In genomic region chr9:13697041-13697811, GRCm38 (mm10) we compare ENCODE assay signal across 9 mouse cellular contexts. TPM values are rescaled to one million over a fixed set of nuclear protein-coding genes. Genes with fewer than 3 reads are reported as not detected.
A peak's percentile ranks its signal among the peaks of the same experiment; 100 is the strongest.
DNase-seq lines count a peak whose midpoint lies in the region; ATAC-seq and TF ChIP-seq lines count a peak whose summit lies in the region.
"Had no signal": no experiment of that assay in that cellular context is flagged by ENCODE, and none has a peak within 500 bp of the region (broad histone marks: within the 10 kb centered on the region; RNA-seq: fewer than 3 reads in every experiment).

No protein-coding gene starts in this region.

- H3K27ac ChIP-seq in heart, embryonic 11.5 days (ENCODE audit: low read depth, low read length): no peak overlapping the region
- no peak overlapping the region for H3K27ac ChIP-seq in midbrain, postnatal 0 days (ENCODE audit: low read depth, low read length)
- H3K27ac ChIP-seq in midbrain, embryonic 16.5 days (ENCODE audit: low read length): no peak overlapping the region
- no peak overlapping the region for H3K27ac ChIP-seq in embryonic facial prominence, embryonic 13.5 days
- peak overlapping the region; percentile 40; the same call in 1 of the 2 replicates for H3K27ac ChIP-seq in stomach, embryonic 15.5 days
- H3K27ac ChIP-seq in kidney, embryonic 14.5 days (ENCODE audit: low read depth, low read length): no peak overlapping the region

- no peaks in the 10 kb centered on the region for H3K36me3 ChIP-seq in heart, embryonic 11.5 days (ENCODE audit: control insufficient read depth, insufficient read depth, low read length)
- H3K36me3 ChIP-seq in midbrain, postnatal 0 days (ENCODE audit: insufficient read depth, low read length): no peaks in the 10 kb centered on the region
- H3K36me3 ChIP-seq in midbrain, embryonic 16.5 days (ENCODE audit: control insufficient read depth, insufficient read depth, low read length): no peaks in the 10 kb centered on the region
- H3K36me3 ChIP-seq in embryonic facial prominence, embryonic 13.5 days: peaks cover under 1% of the 10 kb centered on the region; the same call in 1 of the 2 replicates
- H3K36me3 ChIP-seq in stomach, embryonic 15.5 days: no peaks in the 10 kb centered on the region
- no peaks in the 10 kb centered on the region for H3K36me3 ChIP-seq in kidney, embryonic 14.5 days (ENCODE audit: control insufficient read depth, insufficient read depth, low read length)

- peaks cover 17% of the 10 kb centered on the region for H3K4me1 ChIP-seq in heart, embryonic 11.5 days (ENCODE audit: control insufficient read depth, insufficient read depth, low read length)
- H3K4me1 ChIP-seq in midbrain, postnatal 0 days (ENCODE audit: insufficient read depth, low read length): no peaks in the 10 kb centered on the region
- peaks cover 2% of the 10 kb centered on the region; the same call in 1 of the 2 replicates for H3K4me1 ChIP-seq in midbrain, embryonic 16.5 days (ENCODE audit: control insufficient read depth, insufficient read depth, low read length)
- H3K4me1 ChIP-seq in embryonic facial prominence, embryonic 13.5 days: peaks cover 7% of the 10 kb centered on the region; the same call in 1 of the 2 replicates
- no peaks in the 10 kb centered on the region for H3K4me1 ChIP-seq in stomach, embryonic 15.5 days
- H3K4me1 ChIP-seq in kidney, embryonic 14.5 days (ENCODE audit: control insufficient read depth, insufficient read depth, low read length): no peaks in the 10 kb centered on the region

- peak; percentile 26; the same call in 1 of the 2 replicates for TF ChIP-seq CTCF in midbrain, postnatal 0 days (IDR thresholded peaks at IDR 0.05)

- H3K9ac ChIP-seq in heart, embryonic 11.5 days (ENCODE audit: low read depth, low read length): no peak overlapping the region
- H3K9ac ChIP-seq in midbrain, postnatal 0 days (replicated peaks; ENCODE audit: low read length, poor library complexity, severe bottlenecking): no peak overlapping the region
- no peak overlapping the region for H3K9ac ChIP-seq in midbrain, embryonic 16.5 days (ENCODE audit: low read depth, low read length)
- no peak overlapping the region for H3K9ac ChIP-seq in embryonic facial prominence, embryonic 13.5 days
- no peak overlapping the region for H3K9ac ChIP-seq in stomach, embryonic 15.5 days
- H3K9ac ChIP-seq in kidney, embryonic 14.5 days (ENCODE audit: low read depth, low read length): no peak overlapping the region

- 77% methylated on average over 4 of the region's 4 CpGs for WGBS in heart, embryonic 11.5 days (ENCODE audit: insufficient replicate concordance)
- 81% methylated on average over 4 of the region's 4 CpGs for WGBS in midbrain, postnatal 0 days
- WGBS in midbrain, embryonic 16.5 days: 76% methylated on average over 4 of the region's 4 CpGs
- 73% methylated on average over 4 of the region's 4 CpGs for WGBS in embryonic facial prominence, embryonic 13.5 days
- 56% methylated on average over 4 of the region's 4 CpGs for WGBS in stomach, embryonic 15.5 days
- WGBS in kidney, embryonic 14.5 days: 85% methylated on average over 4 of the region's 4 CpGs

- H3K9me3 ChIP-seq in heart, embryonic 11.5 days (replicated peaks; ENCODE audit: control insufficient read depth, low read length): no peaks in the 10 kb centered on the region
- no peaks in the 10 kb centered on the region for H3K9me3 ChIP-seq in midbrain, postnatal 0 days (ENCODE audit: low read length)
- H3K9me3 ChIP-seq in midbrain, embryonic 16.5 days (replicated peaks; ENCODE audit: control insufficient read depth, low read length, poor library complexity, severe bottlenecking): no peaks in the 10 kb centered on the region
- no peaks in the 10 kb centered on the region for H3K9me3 ChIP-seq in embryonic facial prominence, embryonic 13.5 days
- no peaks in the 10 kb centered on the region for H3K9me3 ChIP-seq in stomach, embryonic 15.5 days
- H3K9me3 ChIP-seq in kidney, embryonic 14.5 days (ENCODE audit: control insufficient read depth, low read length): no peaks in the 10 kb centered on the region

- peak; percentile 90 for DNase-seq in heart, adult 11 months
- no peak for DNase-seq in midbrain, postnatal 0 days (ENCODE audit: low spot score)
- DNase-seq in spleen, postnatal 4 days (ENCODE audit: low spot score in 2 of 2): no peak
- DNase-seq: right cerebral cortex, adult 18-20 months had no signal

- ATAC-seq in heart, embryonic 11.5 days (replicated peaks; ENCODE audit: insufficient number of reproducible peaks, low FRiP score, low TSS enrichment): no peak
- ATAC-seq in midbrain, postnatal 0 days (ENCODE audit: low FRiP score): no peak
- no peak for ATAC-seq in midbrain, embryonic 16.5 days
- 0 out of 2 replicates have a peak, but pooled peaks have one; percentile 48 for ATAC-seq in embryonic facial prominence, embryonic 13.5 days (ENCODE audit: insufficient number of reproducible peaks, insufficient read depth, low FRiP score, low TSS enrichment, low read depth)
- ATAC-seq in stomach, embryonic 15.5 days (ENCODE audit: insufficient read depth, low FRiP score, low read depth): no peak
- ATAC-seq in kidney, embryonic 14.5 days (ENCODE audit: low FRiP score, low TSS enrichment): no peak

- H3K4me2 ChIP-seq in heart, embryonic 11.5 days: no peak overlapping the region
- no peak overlapping the region for H3K4me2 ChIP-seq in midbrain, postnatal 0 days (ENCODE audit: low read depth, low read length, poor library complexity, severe bottlenecking)
- H3K4me2 ChIP-seq in midbrain, embryonic 16.5 days (ENCODE audit: low read length): no peak overlapping the region
- H3K4me2 ChIP-seq in embryonic facial prominence, embryonic 13.5 days: no peak overlapping the region
- H3K4me2 ChIP-seq in stomach, embryonic 15.5 days: no peak overlapping the region
- no peak overlapping the region for H3K4me2 ChIP-seq in kidney, embryonic 14.5 days (replicated peaks; ENCODE audit: low read depth, low read length)

- H3K27me3 ChIP-seq in heart, embryonic 11.5 days (ENCODE audit: control insufficient read depth, insufficient read depth, low read length): no peaks in the 10 kb centered on the region
- no peaks in the 10 kb centered on the region for H3K27me3 ChIP-seq in midbrain, postnatal 0 days (ENCODE audit: insufficient read depth, low read length)
- H3K27me3 ChIP-seq in midbrain, embryonic 16.5 days (ENCODE audit: control insufficient read depth, insufficient read depth, low read depth, low read length): no peaks in the 10 kb centered on the region
- no peaks in the 10 kb centered on the region for H3K27me3 ChIP-seq in embryonic facial prominence, embryonic 13.5 days
- H3K27me3 ChIP-seq in stomach, embryonic 15.5 days (replicated peaks): no peaks in the 10 kb centered on the region
- H3K27me3 ChIP-seq in kidney, embryonic 14.5 days (ENCODE audit: control insufficient read depth, insufficient read depth, low read length): no peaks in the 10 kb centered on the region

- no peak overlapping the region for H3K4me3 ChIP-seq in heart, embryonic 11.5 days (ENCODE audit: low read depth, low read length)
- H3K4me3 ChIP-seq in midbrain, postnatal 0 days (ENCODE audit: low read depth, low read length): no peak overlapping the region
- H3K4me3 ChIP-seq in midbrain, embryonic 16.5 days (ENCODE audit: low read depth, low read length): no peak overlapping the region
- H3K4me3 ChIP-seq in embryonic facial prominence, embryonic 13.5 days: no peak overlapping the region
- no peak overlapping the region for H3K4me3 ChIP-seq in stomach, embryonic 15.5 days (replicated peaks)
- H3K4me3 ChIP-seq in kidney, embryonic 14.5 days (ENCODE audit: low read length): no peak overlapping the region

RNA-seq across cellular contexts. Expression of gene Mtmr2, which starts 51.0 kb away (rescaled TPM):
- 56.0 and 60.4 TPM in 2 replicates for polyA plus RNA-seq in heart, embryonic 11.5 days (2014; fragmentation: Nextera tagmentation; extraction: Ambion mirVana)
- 43.0 and 57.0 TPM in 2 replicates for total RNA-seq in midbrain, postnatal 0 days (2014; rRNA removed)
- 47.7 and 48.0 TPM in 2 replicates for polyA plus RNA-seq in midbrain, postnatal 0 days (2015; fragmentation: Nextera tagmentation; extraction: Ambion mirVana)
- 56.5 and 57.9 TPM in 2 replicates for polyA plus RNA-seq in midbrain, embryonic 16.5 days (2015; fragmentation: Nextera tagmentation; extraction: Ambion mirVana)
- polyA plus RNA-seq in embryonic facial prominence, embryonic 13.5 days (2015; fragmentation: Nextera tagmentation; extraction: Ambion mirVana): 80.5 and 83.6 TPM in 2 replicates
- polyA plus RNA-seq in stomach, embryonic 15.5 days (2015; fragmentation: Nextera tagmentation; extraction: Ambion mirVana): 67.3 and 73.1 TPM in 2 replicates
- polyA plus RNA-seq in kidney, embryonic 14.5 days (2014; fragmentation: Nextera tagmentation; extraction: Ambion mirVana): 70.3 and 98.9 TPM in 2 replicates
